Mouse (Mus musculus) heart, embryonic 15.5 days (tissue): ENCODE results near the gene Tpst1. TPM values are rescaled to one million over a fixed set of nuclear protein-coding genes. Genes with fewer than 3 reads are reported as not detected.

Source experiments
- ATAC-seq: fragments of 200-750 bp; cut with Nextera tagmentation; replicated peaks from 2 replicates; pipeline ENCODE4 v1.8.0; 2017; ENCODE audit warnings: low read depth, moderate TSS enrichment; ENCODE audit not compliant: insufficient number of reproducible peaks, insufficient read depth, low FRiP score
- H3K27ac ChIP-seq: fragments of 300-500 bp; sonication (generic); 2 replicates; pipeline ENCODE4 v1.5.1; 2015; ENCODE audit warnings: mild to moderate bottlenecking, inconsistent platforms
- H3K27me3 ChIP-seq: fragments of 300-500 bp; sonication (generic); 2 replicates; pipeline ENCODE4 v1.6.1; 2015; ENCODE audit warnings: inconsistent platforms
- H3K36me3 ChIP-seq: fragments of 300-500 bp; sonication (generic); 2 replicates; pipeline ENCODE4 v1.6.1; 2015; ENCODE audit warnings: mild to moderate bottlenecking, inconsistent platforms
- H3K4me1 ChIP-seq: fragments of 300-500 bp; sonication (generic); replicated peaks from 2 replicates; pipeline ENCODE4 v1.6.1; 2015; ENCODE audit warnings: inconsistent platforms
- H3K4me2 ChIP-seq: fragments of 300-500 bp; sonication (generic); 2 replicates; pipeline ENCODE4 v1.6.1; 2015; ENCODE audit warnings: inconsistent platforms, mild to moderate bottlenecking, moderate library complexity
- H3K4me3 ChIP-seq: fragments of 300-500 bp; sonication (generic); 2 replicates; pipeline ENCODE4 v1.5.1; 2015; ENCODE audit warnings: mild to moderate bottlenecking, inconsistent platforms
- H3K9ac ChIP-seq: fragments of 300-500 bp; sonication (generic); 2 replicates; pipeline ENCODE4 v1.6.1; 2015; ENCODE audit warnings: mild to moderate bottlenecking, inconsistent platforms
- H3K9me3 ChIP-seq: fragments of 300-500 bp; sonication (generic); replicated peaks from 2 replicates; pipeline ENCODE4 v1.6.1; 2016; ENCODE audit warnings: inconsistent platforms
- WGBS: fragments of 180-500 bp; shearing (Covaris S2); methylation state at CpG from one replicate; pipeline ENCODE4 v1.1.7; 2015; ENCODE audit warnings: mixed read lengths; 5-methylcytosine and 5-hydroxymethylcytosine counted together
- polyA plus RNA-seq: library from polyadenylated mRNA; unstranded; fragments of >200 nt; fragmentation: Nextera tagmentation; extraction: Ambion mirVana; gene quantifications from 2 replicates; pipeline ENCODE4 v1.2.1, GENCODE M21; 2015

The Tpst1 gene
- polyA plus RNA-seq, 1 experiment from 2014 or later: 27.2 TPM

DNA sequence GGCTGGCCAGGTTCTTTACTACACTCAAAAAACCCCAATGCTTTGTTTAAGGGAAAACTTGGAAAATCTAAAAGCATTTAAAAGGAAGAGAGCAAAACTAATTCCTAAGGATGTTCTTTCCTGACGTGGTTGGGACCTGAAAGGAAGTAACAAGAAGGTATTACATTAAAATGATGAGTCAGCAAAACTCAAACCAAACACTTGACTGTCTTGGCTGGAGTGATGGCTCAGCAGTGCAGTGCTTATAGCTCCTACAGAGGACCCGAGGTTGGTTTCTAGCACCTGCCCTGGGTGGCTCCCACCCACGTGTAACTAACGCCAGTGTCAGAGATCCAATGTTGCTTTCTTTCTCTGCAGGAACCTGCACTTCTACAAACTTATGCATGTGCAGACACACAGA is 31.9 kb upstream of the Tpst1 start:
- no peak overlapping the region for H3K4me2 ChIP-seq
- no peak overlapping the region for H3K27ac ChIP-seq
- H3K9me3 ChIP-seq: no peaks in the 10 kb centered on the region
- H3K4me3 ChIP-seq: no peak overlapping the region
- H3K4me1 ChIP-seq: peaks cover 8% of the 10 kb centered on the region; the same call in 1 of the 2 replicates
- H3K36me3 ChIP-seq: peaks cover 25% of the 10 kb centered on the region
- WGBS: 81% methylated on average over 4 of the region's 4 CpGs
- H3K9ac ChIP-seq: no peak overlapping the region
- peaks cover 43% of the 10 kb centered on the region for H3K27me3 ChIP-seq
- ATAC-seq: no peak

GRCm38 (mm10) chr5:130043741-130044140 is 29.4 kb upstream of the Tpst1 start:
- no peak overlapping the region for H3K4me2 ChIP-seq
- H3K9me3 ChIP-seq: no peaks in the 10 kb centered on the region
- H3K27me3 ChIP-seq: peaks cover 46% of the 10 kb centered on the region
- H3K36me3 ChIP-seq: peaks cover 28% of the 10 kb centered on the region
- no peak for ATAC-seq
- no peak overlapping the region for H3K9ac ChIP-seq
- peaks cover 11% of the 10 kb centered on the region; the same call in 1 of the 2 replicates for H3K4me1 ChIP-seq
- 93% methylated on average over 3 of the region's 3 CpGs for WGBS
- H3K27ac ChIP-seq: no peak overlapping the region
- H3K4me3 ChIP-seq: no peak overlapping the region

GRCm38 (mm10) chr5:130044201-130044695 is 28.9 kb upstream of the Tpst1 start:
- no peaks in the 10 kb centered on the region for H3K9me3 ChIP-seq
- peaks cover 51% of the 10 kb centered on the region for H3K27me3 ChIP-seq
- H3K27ac ChIP-seq: no peak overlapping the region
- peaks cover 11% of the 10 kb centered on the region; the same call in 1 of the 2 replicates for H3K4me1 ChIP-seq
- H3K4me2 ChIP-seq: no peak overlapping the region
- peaks cover 28% of the 10 kb centered on the region for H3K36me3 ChIP-seq
- WGBS: 76% methylated on average over 7 of the region's 7 CpGs
- no peak for ATAC-seq
- H3K9ac ChIP-seq: no peak overlapping the region
- H3K4me3 ChIP-seq: no peak overlapping the region

DNA sequence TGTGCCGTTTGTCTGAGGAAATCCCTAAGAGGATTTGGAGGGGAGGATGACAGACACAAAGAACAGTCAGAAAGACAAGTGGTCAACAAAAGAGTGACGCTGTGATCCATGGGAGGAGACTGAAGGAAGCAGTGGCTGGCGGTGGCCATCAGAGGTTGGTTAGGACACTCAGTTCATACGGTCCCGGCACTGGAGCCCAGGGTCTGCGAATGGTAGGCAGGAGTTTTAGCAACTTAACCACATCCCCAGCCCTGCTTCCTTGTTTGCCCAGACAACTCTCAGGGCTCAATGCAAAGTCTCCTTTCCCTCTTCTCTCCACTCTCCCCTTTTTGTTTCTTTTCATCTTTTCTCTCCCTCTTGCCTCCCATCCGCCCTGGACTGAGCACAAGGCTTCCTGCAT is 27.0 kb upstream of the Tpst1 start:
- Histone ChIP-seq H3K27me3 (peaks cover 56% of the 10 kb centered on the region), H3K4me1 (peaks cover 11% of the 10 kb centered on the region; the same call in 1 of the 2 replicates), H3K27ac (no peak overlapping the region), H3K9ac (no peak overlapping the region), H3K36me3 (peaks cover 27% of the 10 kb centered on the region), H3K4me2 (no peak overlapping the region), H3K9me3 (no peaks in the 10 kb centered on the region), H3K4me3 (no peak overlapping the region)
- no peak for ATAC-seq
- WGBS: 77% methylated on average over 7 of the region's 7 CpGs

DNA sequence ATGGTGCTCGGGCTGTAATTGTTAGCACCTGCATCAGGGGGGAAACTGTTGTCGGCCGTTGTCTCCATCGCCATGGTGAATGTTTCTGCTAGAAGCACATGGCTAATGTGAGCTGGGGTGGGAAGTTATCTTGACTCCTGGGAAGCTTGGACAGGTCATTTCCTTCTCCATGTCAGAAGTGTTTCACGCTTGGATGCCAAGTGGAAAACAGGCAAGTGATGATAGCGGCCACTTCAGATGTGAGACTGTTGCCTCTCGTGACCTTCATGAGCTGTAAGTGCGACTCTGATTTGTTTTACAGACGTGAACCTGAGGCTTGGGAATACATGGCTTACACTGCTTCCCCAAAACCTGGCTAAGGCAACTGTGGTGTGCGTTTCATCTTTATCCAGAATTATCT is 26.5 kb upstream of the Tpst1 start:
- H3K4me1 ChIP-seq: peaks cover 11% of the 10 kb centered on the region; the same call in 1 of the 2 replicates
- no peaks in the 10 kb centered on the region for H3K9me3 ChIP-seq
- no peak overlapping the region for H3K4me2 ChIP-seq
- no peak overlapping the region for H3K4me3 ChIP-seq
- peaks cover 29% of the 10 kb centered on the region for H3K36me3 ChIP-seq
- peaks cover 58% of the 10 kb centered on the region for H3K27me3 ChIP-seq
- no peak overlapping the region for H3K27ac ChIP-seq
- WGBS: 33% methylated on average over 10 of the region's 10 CpGs
- peak; percentile 40 for ATAC-seq
- H3K9ac ChIP-seq: no peak overlapping the region

GRCm38 (mm10) chr5:130047013-130047412 is 26.1 kb upstream of the Tpst1 start:
- H3K4me1 ChIP-seq: peaks cover 11% of the 10 kb centered on the region; the same call in 1 of the 2 replicates
- peaks cover 26% of the 10 kb centered on the region for H3K36me3 ChIP-seq
- no peak overlapping the region for H3K4me3 ChIP-seq
- H3K27ac ChIP-seq: no peak overlapping the region
- no peak for ATAC-seq
- no peaks in the 10 kb centered on the region for H3K9me3 ChIP-seq
- H3K9ac ChIP-seq: no peak overlapping the region
- H3K4me2 ChIP-seq: no peak overlapping the region
- 62% methylated on average over 6 of the region's 6 CpGs for WGBS
- peaks cover 56% of the 10 kb centered on the region for H3K27me3 ChIP-seq

DNA sequence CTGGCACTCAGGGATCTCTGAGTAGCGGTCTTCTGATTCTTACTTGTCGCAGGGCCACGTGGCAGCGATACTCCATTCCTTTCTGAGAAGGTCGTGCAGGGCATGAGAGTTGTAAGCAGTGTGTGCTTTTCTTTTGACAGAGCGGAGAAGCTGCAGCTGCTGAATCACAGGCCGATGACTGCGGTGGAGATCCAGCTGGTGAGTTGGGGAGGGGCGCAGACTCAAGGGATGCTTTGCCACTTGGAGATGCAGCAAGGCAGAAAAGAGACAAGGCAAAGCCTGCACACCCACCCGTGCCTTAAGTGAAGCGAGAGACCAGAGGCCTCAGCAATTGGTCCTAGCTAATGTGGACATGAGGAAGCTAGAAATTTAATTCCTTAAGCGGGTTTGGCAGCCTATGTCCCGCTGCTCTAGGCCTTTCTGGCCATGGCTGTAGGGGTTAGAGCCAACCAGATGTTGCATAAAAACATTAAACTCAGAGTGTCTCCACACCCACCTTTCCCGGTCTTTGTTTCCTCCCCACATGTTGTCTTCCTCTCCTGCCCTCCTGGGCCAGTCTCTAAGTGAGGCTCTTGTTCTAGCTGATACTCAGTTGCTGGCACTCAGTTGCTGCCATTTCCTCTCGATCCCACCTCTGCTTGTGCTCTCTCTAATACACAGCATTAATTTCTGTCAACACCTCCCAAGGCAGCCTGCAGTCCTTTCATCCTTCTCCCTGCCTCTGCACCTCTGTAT is 24.2 kb upstream of the Tpst1 start:
- peaks cover 12% of the 10 kb centered on the region for H3K36me3 ChIP-seq
- H3K27ac ChIP-seq: no peak overlapping the region
- no peaks in the 10 kb centered on the region for H3K9me3 ChIP-seq
- H3K27me3 ChIP-seq: peaks cover 52% of the 10 kb centered on the region
- no peak overlapping the region for H3K9ac ChIP-seq
- no peak overlapping the region for H3K4me2 ChIP-seq
- no peak for ATAC-seq
- 81% methylated on average over 15 of the region's 15 CpGs for WGBS
- H3K4me1 ChIP-seq: peaks cover 11% of the 10 kb centered on the region; the same call in 1 of the 2 replicates
- no peak overlapping the region for H3K4me3 ChIP-seq

DNA sequence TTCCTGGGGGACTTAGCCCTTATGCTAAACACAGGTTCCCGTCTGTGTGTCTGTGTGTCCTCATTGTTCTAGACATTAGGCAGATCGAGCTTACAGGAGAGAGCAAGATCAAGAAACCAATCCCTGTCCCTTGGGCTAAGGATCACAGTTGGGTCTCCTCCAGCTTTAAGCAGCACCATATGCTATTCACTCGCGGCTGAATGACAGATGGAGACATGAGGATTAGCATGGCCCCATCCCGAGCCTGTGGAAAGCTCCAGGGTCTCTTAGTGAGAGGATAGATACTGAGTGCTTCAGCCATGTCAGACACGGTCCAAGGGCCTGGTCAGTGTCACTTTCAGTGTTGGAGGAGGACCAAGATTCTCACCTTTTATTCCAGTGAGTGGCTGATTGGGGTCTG is 22.7 kb upstream of the Tpst1 start:
- H3K4me3 ChIP-seq: no peak overlapping the region
- no peaks in the 10 kb centered on the region for H3K9me3 ChIP-seq
- H3K9ac ChIP-seq: no peak overlapping the region
- no peak overlapping the region for H3K27ac ChIP-seq
- H3K27me3 ChIP-seq: peaks cover 49% of the 10 kb centered on the region
- ATAC-seq: no peak
- 58% methylated on average over 6 of the region's 6 CpGs for WGBS
- H3K4me2 ChIP-seq: no peak overlapping the region
- peaks cover 11% of the 10 kb centered on the region; the same call in 1 of the 2 replicates for H3K4me1 ChIP-seq
- peaks cover 15% of the 10 kb centered on the region for H3K36me3 ChIP-seq

DNA sequence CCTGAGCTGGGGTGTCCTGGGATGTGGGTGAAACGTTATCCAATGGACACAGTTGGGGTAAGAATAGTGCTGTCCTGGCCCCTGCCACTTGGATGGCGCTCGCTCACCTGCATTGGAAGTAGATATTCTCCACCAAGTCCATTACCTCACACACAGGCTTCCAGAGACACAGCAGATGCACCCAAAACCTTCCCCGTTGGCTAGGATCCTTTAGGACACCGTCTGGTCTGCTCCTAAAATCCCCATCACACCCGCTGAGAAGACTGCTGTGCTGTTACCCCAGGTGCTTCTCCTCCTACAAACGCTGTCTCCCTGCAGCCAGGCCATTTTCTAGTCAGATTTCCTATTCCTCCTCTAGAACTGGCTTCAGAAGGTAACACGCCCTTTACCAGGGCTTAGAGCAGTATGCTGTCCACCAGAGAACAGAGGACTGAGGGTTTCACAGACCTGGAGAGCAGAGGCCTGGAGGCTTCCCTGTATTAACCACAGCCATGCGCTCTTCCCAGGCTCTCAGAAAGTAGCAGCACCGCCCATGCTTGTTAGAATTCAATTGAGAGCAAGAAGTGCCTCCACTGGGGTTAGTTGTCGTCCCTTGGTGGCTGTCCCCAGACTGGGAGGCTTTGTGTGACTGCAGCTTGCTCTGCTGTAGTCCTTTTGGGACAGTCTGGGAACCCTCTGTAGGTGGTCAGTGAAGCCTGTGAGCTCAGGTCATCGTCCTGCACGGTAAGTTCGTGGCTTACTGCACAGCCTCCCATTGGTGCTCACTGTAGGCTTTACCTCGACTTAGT is 21.9 kb upstream of the Tpst1 start:
- Histone ChIP-seq H3K27ac (no peak overlapping the region), H3K4me2 (no peak overlapping the region), H3K9me3 (no peaks in the 10 kb centered on the region), H3K27me3 (peaks cover 44% of the 10 kb centered on the region), H3K4me1 (peaks cover 9% of the 10 kb centered on the region; the same call in 1 of the 2 replicates), H3K4me3 (no peak overlapping the region), H3K36me3 (peaks cover 18% of the 10 kb centered on the region), H3K9ac (no peak overlapping the region)
- 86% methylated on average over 15 of the region's 15 CpGs for WGBS
- ATAC-seq: no peak

DNA sequence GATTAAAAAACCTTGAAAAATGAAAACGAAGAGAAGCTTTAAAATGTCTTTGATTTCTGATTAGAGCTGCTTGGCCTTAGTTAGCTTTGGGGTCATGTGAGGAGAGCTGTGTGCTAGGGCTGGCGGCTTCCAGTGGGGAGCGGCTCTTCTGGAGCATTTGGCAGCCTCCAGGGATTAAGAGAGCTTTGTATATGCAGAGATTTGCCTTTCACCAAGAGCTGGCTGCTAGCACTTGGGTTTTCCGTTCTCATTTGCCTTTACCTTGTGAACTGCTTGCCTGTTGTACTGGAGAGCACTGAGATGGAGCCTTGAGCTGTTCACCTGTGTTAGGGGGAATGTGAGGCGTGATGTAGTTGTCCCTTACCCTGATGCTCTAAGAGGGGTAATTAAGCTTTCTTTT is 20.6 kb upstream of the Tpst1 start:
- no peak for ATAC-seq
- 74% methylated on average over 5 of the region's 5 CpGs for whole genome bisulfite sequencing
- Histone ChIP-seq H3K27me3 (peaks cover 44% of the 10 kb centered on the region), H3K4me1 (0 out of 2 replicates have a peak, but pooled peaks cover 3% of the 10 kb centered on the region), H3K36me3 (peaks cover 13% of the 10 kb centered on the region; the same call in 1 of the 2 replicates), H3K27ac (no peak overlapping the region), H3K4me3 (no peak overlapping the region), H3K9me3 (no peaks in the 10 kb centered on the region), H3K9ac (no peak overlapping the region), H3K4me2 (no peak overlapping the region)

DNA sequence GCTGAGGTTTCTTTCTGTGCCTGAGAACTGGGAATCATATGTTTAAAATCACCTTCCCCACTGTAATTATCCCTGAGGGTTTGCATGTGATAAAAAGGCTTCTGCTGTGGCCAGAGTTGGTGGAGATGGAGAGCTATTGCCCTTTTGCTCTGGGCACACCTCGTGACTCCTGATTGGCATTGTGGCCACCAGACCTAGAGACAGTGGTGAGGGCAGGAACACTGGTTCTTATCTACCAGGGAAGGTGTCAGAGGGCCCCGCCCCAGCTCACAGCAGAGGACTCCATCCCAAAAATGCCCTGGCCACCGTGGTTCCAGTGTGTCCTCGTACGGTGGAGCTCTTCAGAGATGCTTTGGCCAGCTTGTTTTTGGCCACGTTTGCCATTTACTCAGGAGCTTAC is 20.2 kb upstream of the Tpst1 start:
- Histone ChIP-seq H3K36me3 (peaks cover 13% of the 10 kb centered on the region; the same call in 1 of the 2 replicates), H3K27me3 (peaks cover 44% of the 10 kb centered on the region)
- 89% methylated on average over 6 of the region's 6 CpGs for WGBS

More for the DNA sequence above, 20.2 kb upstream of the Tpst1 start:
- no peaks in the 10 kb centered on the region for H3K9me3 ChIP-seq
- H3K4me3 ChIP-seq: no peak overlapping the region
- H3K4me2 ChIP-seq: no peak overlapping the region
- H3K9ac ChIP-seq: no peak overlapping the region
- ATAC-seq: no peak
- H3K27ac ChIP-seq: no peak overlapping the region
- H3K4me1 ChIP-seq: 0 out of 2 replicates have a peak, but pooled peaks cover 3% of the 10 kb centered on the region
